Mouse (Mus musculus) MEL (cell line): Measurements from ENCODE around the gene Gm13090.

Source experiments
- BHLHE40 ChIP-seq: IDR thresholded peaks from 2 replicates; pipeline ENCODE4 v1.6.1; 2012; ENCODE audit warnings: low read depth, mild to moderate bottlenecking, inconsistent platforms, low read length, improper control_type of control experiment, borderline replicate concordance
- CTCF ChIP-seq, 3 experiments: IDR thresholded peaks in 2 of 3; conservative IDR thresholded peaks in 1 of 3; 2 replicates each; pipeline ENCODE4 v1.5.1; 2011 to 2012; ENCODE audit warnings: low read length in 3 of 3, low read depth in 2 of 3, mild to moderate bottlenecking in 2 of 3, improper control_type of control experiment in 1 of 3, inconsistent platforms in 1 of 3, mixed read lengths in 1 of 3, moderate library complexity in 1 of 3; ENCODE audit not compliant: control insufficient read depth in 1 of 3, insufficient read depth in 1 of 3, poor library complexity in 1 of 3, severe bottlenecking in 1 of 3
- KAT2A ChIP-seq: conservative IDR thresholded peaks from 2 replicates; pipeline ENCODE4 v1.6.1; 2012; ENCODE audit warnings: low read depth, low read length, improper control_type of control experiment, inconsistent platforms
- MXI1 ChIP-seq: IDR thresholded peaks from 2 replicates; pipeline ENCODE4 v1.6.1; 2011; ENCODE audit warnings: mild to moderate bottlenecking, low read depth, low read length, improper control_type of control experiment
- MYC ChIP-seq: IDR thresholded peaks from 2 replicates; pipeline ENCODE4 v1.6.1; 2011; ENCODE audit warnings: low read depth, mild to moderate bottlenecking, low read length, improper control_type of control experiment, moderate library complexity
- NELFE ChIP-seq: IDR thresholded peaks from 2 replicates; pipeline ENCODE4 v1.6.1; 2011; ENCODE audit warnings: low read depth, low read length, improper control_type of control experiment
- POLR2A ChIP-seq, 2 experiments: IDR thresholded peaks; 2 replicates each; pipeline ENCODE4 v1.6.1; 2011 to 2012; ENCODE audit warnings: low read length in 2 of 2, mild to moderate bottlenecking in 2 of 2, control low read depth in 1 of 2, improper control_type of control experiment in 1 of 2, low read depth in 1 of 2, moderate library complexity in 1 of 2; ENCODE audit not compliant: control insufficient read depth in 1 of 2, insufficient read depth in 1 of 2, poor library complexity in 1 of 2
- POLR2AphosphoS2 ChIP-seq: IDR thresholded peaks from 2 replicates; pipeline ENCODE4 v1.6.1; 2011; ENCODE audit warnings: low read length, improper control_type of control experiment
- TAL1 ChIP-seq: IDR thresholded peaks from 2 replicates; pipeline ENCODE4 v1.6.1; 2012; ENCODE audit warnings: mild to moderate bottlenecking, inconsistent platforms, low read length, moderate library complexity, mixed read lengths

DNA sequence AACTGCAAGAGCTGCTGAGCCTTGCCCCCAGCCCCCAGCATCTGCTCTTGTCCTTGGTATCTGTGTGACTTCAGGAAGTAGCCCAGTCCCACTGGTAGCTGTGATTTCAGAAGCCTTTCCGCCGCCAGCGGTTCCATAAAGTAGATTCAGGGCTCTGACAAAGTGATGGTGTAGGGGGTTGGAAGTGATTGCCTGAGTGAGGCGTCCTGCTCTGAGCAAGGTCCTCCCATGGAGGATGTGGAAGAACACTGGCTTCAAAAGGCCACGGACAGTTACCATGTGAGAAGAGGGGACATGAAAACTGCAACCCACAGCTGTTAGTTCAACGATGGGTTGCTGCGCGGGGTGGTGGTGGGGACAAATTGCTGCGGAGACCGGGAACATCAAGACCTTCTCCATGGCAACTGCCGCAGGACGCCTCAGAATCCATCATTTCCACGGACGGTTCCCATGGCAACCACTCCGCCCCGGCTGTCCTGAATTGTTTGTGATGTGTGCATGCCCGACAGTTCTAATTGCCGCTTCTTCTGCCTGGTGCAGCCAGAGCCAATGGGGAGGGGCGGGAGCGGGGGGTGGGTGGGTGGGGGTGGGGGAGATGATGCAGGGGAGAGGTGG is 51.1 kb downstream of the Gm13090 start:
- TF ChIP-seq MYC (no peak), BHLHE40 (no peak), POLR2A (IDR thresholded peaks at IDR 0.05; ENCODE audit: control insufficient read depth in 1 of 2, insufficient read depth in 1 of 2, low read depth in 1 of 2, low read length in 2 of 2, poor library complexity in 1 of 2) (no peak), CTCF (IDR thresholded peaks at IDR 0.05 in 2 of 3, conservative IDR thresholded peaks at IDR 0.05 in 1 of 3; ENCODE audit: control insufficient read depth in 1 of 3, insufficient read depth in 1 of 3, low read depth in 2 of 3, low read length in 3 of 3, poor library complexity in 1 of 3, severe bottlenecking in 1 of 3) (no peak), MXI1 (no peak), TAL1 (no peak), POLR2AphosphoS2 (no peak), KAT2A (no peak), NELFE (no peak)
